Mouse (Mus musculus) ES-Bruce4 (cell line): ENCODE results near the gene Mrps11. TPM values are rescaled to one million over a fixed set of nuclear protein-coding genes. Genes with fewer than 3 reads are reported as not detected.

Experiments
- H3K27ac ChIP-seq: 2 replicates; pipeline ENCODE4 v1.5.1; 2012; ENCODE audit warnings: low read length, inconsistent platforms; ENCODE audit not compliant: insufficient read depth
- H3K27me3 ChIP-seq: 2 replicates; pipeline ENCODE4 v1.6.1; 2012; ENCODE audit warnings: mild to moderate bottlenecking, low read length, inconsistent platforms; ENCODE audit not compliant: control insufficient read depth, poor library complexity, insufficient read depth, severe bottlenecking
- H3K36me3 ChIP-seq: 2 replicates; pipeline ENCODE4 v1.6.1; 2012; ENCODE audit warnings: inconsistent platforms, mild to moderate bottlenecking, low read length, moderate library complexity; ENCODE audit not compliant: control insufficient read depth, poor library complexity, insufficient read depth, severe bottlenecking
- H3K4me1 ChIP-seq: one replicate; pipeline ENCODE4 v1.8.1; 2011; ENCODE audit warnings: low read length; ENCODE audit not compliant: control insufficient read depth, insufficient read depth
- H3K4me3 ChIP-seq: 2 replicates; pipeline ENCODE4 v1.5.1; 2011; ENCODE audit warnings: low read depth, mild to moderate bottlenecking, low read length
- H3K9ac ChIP-seq: 2 replicates; pipeline ENCODE4 v1.6.1; 2012; ENCODE audit warnings: low read depth, mild to moderate bottlenecking, inconsistent platforms; ENCODE audit not compliant: poor library complexity, severe bottlenecking
- H3K9me3 ChIP-seq: replicated peaks from 2 replicates; pipeline ENCODE4 v1.6.1; 2012; ENCODE audit warnings: mild to moderate bottlenecking, low read length, inconsistent platforms; ENCODE audit not compliant: control insufficient read depth, poor library complexity, insufficient read depth, severe bottlenecking
- CTCF ChIP-seq: IDR thresholded peaks from one replicate; pipeline ENCODE4 v1.8.1; 2011; ENCODE audit warnings: low read depth, low read length
- EP300 ChIP-seq: IDR thresholded peaks from 2 replicates; pipeline ENCODE4 v1.6.1; 2011; ENCODE audit warnings: low read depth, low read length; ENCODE audit not compliant: insufficient read depth
- POLR2A ChIP-seq: IDR thresholded peaks from one replicate; pipeline ENCODE4 v1.8.1; 2011; ENCODE audit warnings: low read length; ENCODE audit not compliant: insufficient read depth
- polyA plus RNA-seq: library from polyadenylated mRNA; stranded (reverse); fragments of >200 nt; gene quantifications from 2 replicates; pipeline ENCODE4 v1.2.4, GENCODE M21; 2011; ENCODE audit warnings: low read depth; ENCODE audit not compliant: missing spikeins, insufficient read depth, insufficient read length

Gene Mrps11
- polyA plus RNA-seq, 1 experiment: 29.4 TPM

- no peaks in the 10 kb centered on the region for H3K27me3 ChIP-seq
Observed at GRCm38 (mm10) chr7:78752961-78753360, 30.0 kb upstream of the Mrps11 start.

GRCm38 (mm10) chr7:78753752-78754457 lies 29.0 kb upstream of the Mrps11 start:
- Histone ChIP-seq H3K27ac (no peak overlapping the region), H3K36me3 (no peaks in the 10 kb centered on the region), H3K27me3 (no peaks in the 10 kb centered on the region), H3K4me3 (no peak overlapping the region), H3K9ac (no peak overlapping the region), H3K4me1 (no peaks in the 10 kb centered on the region), H3K9me3 (no peaks in the 10 kb centered on the region)
- TF ChIP-seq POLR2A (no peak), EP300 (no peak), CTCF (no peak)

More at GRCm38 (mm10) chr7:78752961-78753360, 30.0 kb upstream of the Mrps11 start:
- Histone ChIP-seq H3K27ac (no peak overlapping the region), H3K36me3 (no peaks in the 10 kb centered on the region), H3K4me3 (no peak overlapping the region), H3K9ac (no peak overlapping the region), H3K9me3 (no peaks in the 10 kb centered on the region), H3K4me1 (no peaks in the 10 kb centered on the region)
- TF ChIP-seq CTCF (no peak), POLR2A (no peak), EP300 (no peak)

GRCm38 (mm10) chr7:78754458-78755000 lies 28.4 kb upstream of the Mrps11 start:
- H3K9ac ChIP-seq: no peak overlapping the region
- no peaks in the 10 kb centered on the region for H3K9me3 ChIP-seq
- TF ChIP-seq EP300 (no peak), CTCF (no peak), POLR2A (no peak)
- no peaks in the 10 kb centered on the region for H3K27me3 ChIP-seq
- no peaks in the 10 kb centered on the region for H3K4me1 ChIP-seq
- H3K36me3 ChIP-seq: no peaks in the 10 kb centered on the region
- no peak overlapping the region for H3K27ac ChIP-seq
- no peak overlapping the region for H3K4me3 ChIP-seq

GRCm38 (mm10) chr7:78763801-78764200 lies 19.1 kb upstream of the Mrps11 start:
- Histone ChIP-seq H3K4me1 (no peaks in the 10 kb centered on the region), H3K4me3 (no peak overlapping the region), H3K36me3 (no peaks in the 10 kb centered on the region), H3K9me3 (no peaks in the 10 kb centered on the region), H3K27ac (no peak overlapping the region), H3K27me3 (no peaks in the 10 kb centered on the region), H3K9ac (no peak overlapping the region)
- TF ChIP-seq CTCF (no peak), POLR2A (no peak), EP300 (no peak)

GRCm38 (mm10) chr7:78765215-78765631 lies 17.7 kb upstream of the Mrps11 start:
- Histone ChIP-seq H3K36me3 (no peaks in the 10 kb centered on the region), H3K9me3 (no peaks in the 10 kb centered on the region)

GRCm38 (mm10) chr7:78766019-78766683 lies 16.8 kb upstream of the Mrps11 start:
- TF ChIP-seq EP300 (no peak), CTCF (peak; percentile 83), POLR2A (no peak)
- no peaks in the 10 kb centered on the region for H3K9me3 ChIP-seq
- H3K36me3 ChIP-seq: no peaks in the 10 kb centered on the region
- H3K27ac ChIP-seq: no peak overlapping the region
- no peaks in the 10 kb centered on the region for H3K4me1 ChIP-seq
- no peak overlapping the region for H3K9ac ChIP-seq
- no peak overlapping the region for H3K4me3 ChIP-seq
- no peaks in the 10 kb centered on the region for H3K27me3 ChIP-seq

More at GRCm38 (mm10) chr7:78765215-78765631, 17.7 kb upstream of the Mrps11 start:
- no peaks in the 10 kb centered on the region for H3K27me3 ChIP-seq
- no peak overlapping the region for H3K27ac ChIP-seq
- H3K4me3 ChIP-seq: no peak overlapping the region
- no peak for TF ChIP-seq EP300
- no peak for TF ChIP-seq CTCF
- TF ChIP-seq POLR2A: no peak
- no peak overlapping the region for H3K9ac ChIP-seq
- H3K4me1 ChIP-seq: no peaks in the 10 kb centered on the region
